Mouse (Mus musculus): ENCODE measurements around the gene Gm20916. TPM values are rescaled to one million over a fixed set of nuclear protein-coding genes. Genes with fewer than 3 reads are reported as not detected.

The Gm20916 gene
- polyA plus RNA-seq (2012; rRNA removed): not detected in 2 replicates

GRCm38 (mm10) chrY:79319265-79319664, at the start of gene Gm20916:
Gm20916 (plus strand) TSS chrY:79319565.

Other genes with a start within 250 kb of the Gm20916 start
- not detected in 2 replicates for gene Gm20917, start 168.4 kb upstream of the Gm20916 start, polyA plus RNA-seq (2012; rRNA removed)

All from colon, adult 2 months (tissue).